27 mouse cellular contexts compared by ENCODE assay signal in genomic region chr14:86150329-86150866, GRCm38 (mm10).
DNase-seq lines count a peak whose midpoint lies in the region; ATAC-seq lines count a peak whose summit lies in the region.
"Had no signal": no experiment of that assay in that cellular context is flagged by ENCODE, and none has a peak within 500 bp of the region (broad histone marks: within the 10 kb centered on the region; RNA-seq: fewer than 3 reads in every experiment).

No protein-coding gene starts in this region.

- H3K4me3 ChIP-seq in heart, embryonic 11.5 days (ENCODE audit: low read depth, low read length), result no peak overlapping the region
- H3K4me3 ChIP-seq in hindbrain, embryonic 13.5 days, result no peak overlapping the region
- H3K4me3 ChIP-seq: embryonic facial prominence, embryonic 15.5 days; gastrocnemius, adult 2 months; heart, embryonic 13.5 days; hindbrain, embryonic 12.5 days; intestine, embryonic 15.5 days had no signal

- no peaks in the 10 kb centered on the region for H3K36me3 ChIP-seq in heart, embryonic 11.5 days (ENCODE audit: control insufficient read depth, insufficient read depth, low read length)
- H3K36me3 ChIP-seq in hindbrain, embryonic 13.5 days, result no peaks in the 10 kb centered on the region
- H3K36me3 ChIP-seq: embryonic facial prominence, embryonic 15.5 days; heart, embryonic 13.5 days; hindbrain, embryonic 12.5 days; intestine, embryonic 15.5 days had no signal

- WGBS in heart, embryonic 11.5 days (ENCODE audit: insufficient replicate concordance), result 90% methylated on average over 3 of the region's 3 CpGs
- WGBS in hindbrain, embryonic 13.5 days, result 95% methylated on average over 3 of the region's 3 CpGs

- H3K9me3 ChIP-seq in heart, embryonic 11.5 days (replicated peaks; ENCODE audit: control insufficient read depth, low read length), result no peaks in the 10 kb centered on the region
- H3K9me3 ChIP-seq in hindbrain, embryonic 13.5 days, result no peaks in the 10 kb centered on the region
- H3K9me3 ChIP-seq: embryonic facial prominence, embryonic 15.5 days; heart, embryonic 13.5 days; hindbrain, embryonic 12.5 days; intestine, embryonic 15.5 days had no signal

- no peaks in the 10 kb centered on the region for H3K27me3 ChIP-seq in heart, embryonic 11.5 days (ENCODE audit: control insufficient read depth, insufficient read depth, low read length)
- no peaks in the 10 kb centered on the region for H3K27me3 ChIP-seq in hindbrain, embryonic 13.5 days
- H3K27me3 ChIP-seq: embryonic facial prominence, embryonic 15.5 days; heart, embryonic 13.5 days; hindbrain, embryonic 12.5 days; intestine, embryonic 15.5 days had no signal

- H3K4me1 ChIP-seq in heart, embryonic 11.5 days (ENCODE audit: control insufficient read depth, insufficient read depth, low read length), result no peaks in the 10 kb centered on the region
- H3K4me1 ChIP-seq in hindbrain, embryonic 13.5 days (replicated peaks), result 0 out of 2 replicates have a peak, but pooled peaks cover 3% of the 10 kb centered on the region
- H3K4me1 ChIP-seq: embryonic facial prominence, embryonic 15.5 days; heart, embryonic 13.5 days; hindbrain, embryonic 12.5 days; intestine, embryonic 15.5 days had no signal

- no peak overlapping the region for H3K4me2 ChIP-seq in heart, embryonic 11.5 days
- H3K4me2 ChIP-seq in hindbrain, embryonic 13.5 days, result no peak overlapping the region
- H3K4me2 ChIP-seq: embryonic facial prominence, embryonic 15.5 days; heart, embryonic 13.5 days; hindbrain, embryonic 12.5 days; intestine, embryonic 15.5 days had no signal

- H3K9ac ChIP-seq in heart, embryonic 11.5 days (ENCODE audit: low read depth, low read length), result no peak overlapping the region
- H3K9ac ChIP-seq in hindbrain, embryonic 13.5 days, result no peak overlapping the region
- H3K9ac ChIP-seq: embryonic facial prominence, embryonic 15.5 days; forebrain, postnatal 0 days; heart, embryonic 13.5 days; hindbrain, embryonic 12.5 days; intestine, embryonic 15.5 days had no signal

- H3K27ac ChIP-seq in heart, embryonic 11.5 days (ENCODE audit: low read depth, low read length), result no peak overlapping the region
- H3K27ac ChIP-seq in hindbrain, embryonic 13.5 days, result no peak overlapping the region
- H3K27ac ChIP-seq: embryonic facial prominence, embryonic 15.5 days; gastrocnemius, adult 2 months; heart, embryonic 13.5 days; hindbrain, embryonic 12.5 days; intestine, embryonic 15.5 days had no signal

- ATAC-seq in heart, embryonic 11.5 days (replicated peaks; ENCODE audit: insufficient number of reproducible peaks, low FRiP score, low TSS enrichment), result no peak
- ATAC-seq in granulocyte monocyte progenitor cell, adult 5-6 weeks (replicated peaks; ENCODE audit: poor library complexity, severe bottlenecking), result peak; percentile 42
- ATAC-seq in megakaryocyte, adult 5-6 weeks (ENCODE audit: poor library complexity, severe bottlenecking), result peak; percentile 45
- no peak for ATAC-seq in megakaryocyte-erythroid progenitor cell, adult 5-6 weeks (replicated peaks; ENCODE audit: low FRiP score, low TSS enrichment, poor library complexity, severe bottlenecking)
- no peak for ATAC-seq in hindbrain, embryonic 13.5 days (ENCODE audit: low FRiP score)
- ATAC-seq: activated CD4-positive, CD25-positive, alpha-beta regulatory T cell, adult 4 months; CD4-positive, CD25-positive, alpha-beta regulatory T cell, adult 4 months; forebrain, embryonic 14.5 days; forebrain, postnatal 0 days; hindbrain, embryonic 16.5 days; intestine, embryonic 15.5 days had no signal

- DNase-seq in heart, adult 11 months, result peak; percentile 16
- DNase-seq in c-Kit-positive CD71-negative TER-119-negative erythroid progenitor cells, embryonic 14.5 days (ENCODE audit: low read depth), result peak; percentile 1
- DNase-seq in testis, postnatal 10 days (ENCODE audit: low spot score), result no peak
- DNase-seq: adrenal gland, adult 8-10 months; adrenal gland, postnatal 25 days; cerebellum, adult 18-20 months; cerebellum, adult 9-10 months; cerebellum, postnatal 14 days; forebrain, postnatal 0 days; gastrocnemius, adult 2 months; gastrocnemius, postnatal 36 days; heart, adult 18-20 months; heart, postnatal 14 days; heart, postnatal 4 days had no signal

Comparison
In these comparisons a context has a peak if more than half of its experiments do, and no peak if none do; other contexts are left out.
1. ATAC-seq: peak in granulocyte monocyte progenitor cell, adult 5-6 weeks (single experiment) and megakaryocyte, adult 5-6 weeks (single experiment); none in heart, embryonic 11.5 days (single experiment), megakaryocyte-erythroid progenitor cell, adult 5-6 weeks (single experiment) and hindbrain, embryonic 13.5 days (single experiment).